Mouse (Mus musculus) ovary, postnatal 14 days (tissue): ENCODE measurements around the gene Glcci1.
"Not testable (repeated sequence)": the region's sequence is repeated elsewhere in the genome, so short reads cannot be mapped to it uniquely, and the experiment has no call there.

Experiments used
- DNase-seq: peaks from one replicate; pipeline ENCODE4 v3.0.0; 2022; ENCODE audit warnings: low spot score

Gene Glcci1

GRCm38 (mm10) chr6:8495109-8495826 is 14.1 kb upstream of the Glcci1 start:
- DNase-seq, result no peak

- no peak for DNase-seq
These were observed 13.6 kb upstream of the Glcci1 start for GRCm38 (mm10) chr6:8495827-8496222.

GRCm38 (mm10) chr6:8497234-8497867 is 12.0 kb upstream of the Glcci1 start:
- DNase-seq, result no peak

DNA sequence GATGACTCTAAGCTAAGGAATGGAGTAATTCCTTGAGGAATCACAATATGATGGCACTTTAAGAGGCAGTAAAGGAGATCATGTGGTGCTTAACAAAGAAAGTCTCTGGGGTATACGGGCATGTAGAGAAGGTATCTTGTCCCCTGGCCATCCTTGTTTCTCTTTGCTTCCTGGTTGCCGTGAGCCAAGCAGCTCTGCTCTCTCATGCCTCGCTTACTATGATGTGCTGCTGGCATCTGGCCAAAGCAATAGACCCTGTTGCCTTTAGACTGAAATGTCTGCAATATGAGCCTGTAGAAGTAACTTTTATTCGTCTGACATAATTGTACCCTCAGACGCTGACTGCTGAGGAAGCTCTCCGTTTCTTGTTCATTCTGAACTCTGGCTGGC is 11.5 kb upstream of the Glcci1 start:
- DNase-seq, result no peak

DNA sequence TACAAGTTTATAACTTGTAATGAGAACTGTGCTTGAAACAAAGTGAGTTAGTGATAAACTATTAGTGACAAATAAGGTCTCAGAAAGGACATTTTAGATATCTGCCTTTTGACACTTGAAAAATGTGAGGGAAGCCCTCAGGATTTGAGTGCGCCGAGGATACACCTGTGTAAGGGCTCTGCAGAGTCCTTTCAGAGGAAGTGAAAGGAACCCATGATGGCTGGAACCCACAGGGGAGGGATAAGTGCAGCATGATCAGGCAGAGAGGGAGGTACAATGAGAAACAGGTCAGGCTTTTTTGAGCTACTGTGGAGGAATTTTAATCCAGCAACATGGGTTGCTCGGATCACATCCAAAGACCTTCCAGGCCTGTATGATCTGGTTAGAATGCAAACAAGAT is 10.4 kb upstream of the Glcci1 start:
- no peak for DNase-seq

GRCm38 (mm10) chr6:8503953-8504352 is 5.4 kb upstream of the Glcci1 start:
- no peak for DNase-seq

GRCm38 (mm10) chr6:8504521-8505228 is 4.7 kb upstream of the Glcci1 start:
- DNase-seq, result no peak

DNA sequence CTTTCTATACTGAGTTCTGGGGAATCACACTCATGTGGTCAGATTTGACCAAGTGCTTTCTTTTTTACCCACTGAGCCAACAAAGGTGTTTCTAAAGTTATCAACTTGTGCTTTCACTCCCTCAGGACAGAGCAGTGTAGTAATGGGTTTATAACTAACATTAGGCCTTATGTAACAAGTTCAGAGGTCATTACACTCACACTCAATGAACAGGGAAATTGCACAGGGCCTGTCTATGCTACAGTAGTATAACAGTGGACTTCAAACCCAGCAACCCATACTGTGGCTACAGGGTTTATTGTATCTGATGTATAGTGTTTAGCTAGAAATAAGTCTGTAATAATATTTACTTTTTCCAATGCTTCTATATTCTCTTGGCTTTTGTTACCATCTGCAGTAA is 2.8 kb upstream of the Glcci1 start:
- no peak for DNase-seq

GRCm38 (mm10) chr6:8508883-8509536 is 390 bp upstream of the Glcci1 start:
- DNase-seq, result peak; percentile 98

DNA sequence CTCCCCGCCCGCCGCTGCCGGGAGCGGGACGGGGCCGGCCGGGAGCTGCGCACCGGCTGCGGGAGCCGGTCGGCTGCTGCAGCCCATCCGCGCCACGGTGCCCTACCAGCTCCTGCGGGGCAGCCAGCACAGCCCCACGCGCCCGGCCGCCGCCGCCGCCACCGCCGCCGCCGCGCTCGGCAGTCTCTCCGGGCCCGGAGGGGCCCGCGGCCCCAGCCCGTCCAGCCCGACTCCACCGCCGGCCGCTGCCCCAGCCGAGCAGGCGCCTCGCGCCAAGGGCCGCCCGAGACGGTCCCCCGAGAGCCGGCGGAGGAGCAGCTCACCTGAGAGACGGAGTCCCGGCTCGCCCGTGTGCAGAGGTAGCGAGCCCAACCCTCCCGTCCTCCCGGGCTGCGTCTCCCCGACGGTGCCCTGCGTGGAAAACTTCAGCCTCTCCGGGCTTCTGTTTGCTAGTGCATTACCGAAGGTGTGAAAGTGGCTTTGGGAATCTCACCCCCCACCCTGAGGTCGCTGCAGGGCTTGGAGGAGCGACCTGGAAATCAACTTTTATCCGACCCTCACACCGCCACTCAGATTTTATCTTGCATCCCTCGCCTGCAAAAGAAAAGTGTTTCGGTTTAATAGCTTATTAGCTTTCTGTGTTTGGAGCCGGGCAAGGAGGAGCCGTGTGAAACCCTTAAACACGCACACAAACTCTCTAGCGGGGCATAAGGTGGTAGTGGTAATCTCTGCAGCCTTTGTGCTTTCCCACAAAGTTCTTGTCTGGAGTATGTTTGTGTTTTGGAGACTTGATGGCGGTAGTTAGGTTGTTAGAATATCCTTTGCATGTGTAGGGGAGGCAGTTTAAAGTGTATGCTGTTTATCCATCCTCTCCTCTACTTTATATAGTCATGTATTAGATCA is 812 bp downstream of the Glcci1 start:
- DNase-seq, result peak; percentile 21

DNA sequence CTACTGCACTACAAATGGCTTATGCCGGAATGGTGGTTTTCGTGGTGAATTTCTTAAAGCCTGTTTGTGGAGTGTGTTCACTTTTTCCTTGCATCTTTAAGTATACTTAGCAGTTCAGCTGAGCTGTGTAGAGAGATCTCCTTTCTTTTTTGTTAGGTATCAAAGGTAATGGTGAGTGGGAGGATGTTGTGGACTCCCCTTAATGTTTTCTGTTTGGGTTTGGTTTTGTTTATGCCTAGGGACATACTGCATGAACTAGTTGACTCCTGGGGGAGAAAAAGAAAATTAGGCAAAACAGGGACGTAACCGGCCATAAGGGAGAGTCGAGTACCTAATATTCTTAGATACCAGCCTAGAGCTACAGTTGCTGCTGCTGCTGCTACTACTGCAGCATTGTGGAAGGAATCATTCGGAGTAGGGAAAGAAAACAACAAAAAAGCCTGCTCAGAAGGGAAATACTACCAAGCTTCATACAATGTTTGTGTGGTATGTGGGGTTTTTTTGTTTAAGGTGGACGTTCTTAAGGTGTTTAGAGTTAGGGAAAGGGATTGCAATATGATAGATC is 1.5 kb downstream of the Glcci1 start:
- DNase-seq, result no peak

DNA sequence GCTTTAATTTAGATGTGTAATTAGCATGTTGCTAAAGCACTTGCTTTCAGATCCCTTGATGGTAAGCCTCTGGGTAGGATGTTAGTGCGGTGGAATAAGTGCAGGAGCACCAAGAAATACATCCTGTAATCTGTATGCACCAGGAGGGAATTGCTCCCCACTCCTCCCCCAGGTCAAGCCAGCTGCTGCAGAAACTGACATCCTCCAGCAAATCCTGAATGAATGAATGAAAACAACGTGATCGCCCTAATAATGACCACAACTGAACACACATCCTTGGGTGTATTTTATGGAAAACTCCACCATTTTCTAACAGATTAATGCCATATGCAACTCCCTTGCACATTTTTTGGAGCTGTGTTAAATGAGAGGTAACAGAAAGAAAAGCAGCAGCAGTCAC is 2.0 kb downstream of the Glcci1 start:
- no peak for DNase-seq

DNA sequence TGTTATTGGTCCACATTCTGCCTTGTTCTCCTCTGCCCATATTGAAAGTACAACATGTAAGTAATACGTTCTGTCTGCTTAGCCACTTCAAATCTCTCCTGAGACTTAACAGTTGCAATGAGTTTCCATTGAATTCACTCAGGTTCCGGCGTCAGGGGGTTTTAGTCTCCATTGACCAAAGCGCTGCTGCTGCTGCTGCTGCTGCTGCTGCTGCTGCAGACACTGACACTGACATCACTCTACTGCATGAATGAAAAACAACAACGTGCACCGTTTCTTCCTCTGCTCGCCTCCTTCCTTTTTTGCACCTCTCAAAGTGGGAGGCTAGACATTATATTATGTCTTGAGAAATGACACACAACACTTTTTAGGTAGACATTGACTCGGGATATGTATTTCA is 3.0 kb downstream of the Glcci1 start:
- no peak for DNase-seq

- no peak for DNase-seq
These were observed 10.3 kb downstream of the Glcci1 start for GRCm38 (mm10) chr6:8519687-8520086.

- no peak for DNase-seq
These were observed 11.8 kb downstream of the Glcci1 start for GRCm38 (mm10) chr6:8521231-8521630.

- no peak for DNase-seq
These were observed 15.3 kb downstream of the Glcci1 start for GRCm38 (mm10) chr6:8524717-8525116.

DNA sequence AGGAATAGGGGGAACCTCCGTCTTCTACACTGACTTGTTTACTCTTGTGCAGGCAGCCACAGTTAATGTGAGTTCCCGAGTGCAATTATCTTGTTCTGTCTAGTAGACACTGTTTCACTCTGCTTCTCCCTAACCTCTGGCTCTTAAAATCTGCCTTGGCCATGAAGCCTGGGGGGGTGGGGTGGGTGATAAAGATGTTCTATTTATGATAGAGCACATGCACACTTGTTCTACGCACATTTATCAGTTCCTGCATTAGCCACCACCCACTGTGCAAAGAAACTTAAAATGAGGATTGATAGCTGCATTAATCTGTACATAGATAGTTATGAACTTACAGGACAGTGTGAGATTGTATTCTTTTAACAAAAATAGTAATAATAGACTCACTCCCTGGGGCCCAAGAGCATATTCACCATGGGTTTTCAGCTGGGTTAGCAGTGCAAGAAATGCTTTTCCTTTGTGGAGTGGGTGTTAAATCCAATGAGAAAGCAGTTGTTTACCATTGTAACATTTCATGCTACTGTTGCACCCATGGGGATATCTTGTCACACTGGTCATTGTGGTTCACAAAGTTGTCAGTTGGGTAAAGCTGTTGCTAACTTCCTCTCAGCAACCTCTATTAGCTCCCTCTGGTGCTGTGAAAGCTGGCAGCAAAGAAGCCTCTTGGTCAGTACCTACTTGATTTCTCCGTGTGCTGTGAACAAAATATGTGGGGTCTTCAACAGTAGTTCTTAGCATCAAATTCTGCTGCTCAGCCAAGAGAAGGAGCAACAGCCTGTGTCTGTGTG is 21.9 kb downstream of the Glcci1 start:
- DNase-seq, result no peak

- DNase-seq, result no peak
These were observed 27.5 kb downstream of the Glcci1 start for GRCm38 (mm10) chr6:8536944-8537343.

GRCm38 (mm10) chr6:8541531-8541930 is 32.1 kb downstream of the Glcci1 start:
- not testable (repeated sequence) for DNase-seq

- no peak for DNase-seq
These were observed 35.4 kb downstream of the Glcci1 start for GRCm38 (mm10) chr6:8544822-8545221.

DNA sequence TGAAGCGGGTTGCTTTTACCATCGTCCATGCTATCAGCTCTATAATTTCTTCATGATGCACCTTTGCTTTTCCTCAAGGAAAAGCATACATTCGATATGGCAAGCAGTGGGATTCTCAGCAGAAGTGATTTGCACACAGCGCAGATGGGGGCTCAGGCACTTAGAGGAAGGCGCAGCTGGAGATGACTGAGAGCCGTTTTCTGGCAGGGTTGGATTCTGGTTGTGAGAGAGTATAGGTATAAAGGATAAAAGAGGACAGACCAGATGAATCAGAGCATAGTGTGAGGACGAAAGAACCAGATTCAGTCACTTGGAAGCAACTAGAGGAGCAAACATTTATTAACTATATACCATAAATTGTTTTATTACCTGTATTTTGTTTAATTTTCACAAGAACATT is 36.4 kb downstream of the Glcci1 start:
- DNase-seq, result no peak
